Mouse (Mus musculus) lung, postnatal 4 days (tissue): Measurements from ENCODE around the gene Phf1.

Experiments
- DNase-seq, 2 experiments: peaks; one replicate each; pipeline ENCODE4 v3.0.0; 2021

The Phf1 gene

GRCm38 (mm10) chr17:26933885-26934827 lies 1.3 kb downstream of the Phf1 start:
- DNase-seq, result no peak

- no peak for DNase-seq
Observed at GRCm38 (mm10) chr17:26935027-26935426, 2.2 kb downstream of the Phf1 start.

- peak in 1 of 2 experiments; percentile 28 for DNase-seq
Observed at GRCm38 (mm10) chr17:26936453-26936852, 3.6 kb downstream of the Phf1 start.

GRCm38 (mm10) chr17:26936921-26937695 lies 4.3 kb downstream of the Phf1 start:
- no peak for DNase-seq

GRCm38 (mm10) chr17:26937883-26938695 lies 5.2 kb downstream of the Phf1 start:
- no peak for DNase-seq

GRCm38 (mm10) chr17:26938731-26939130 lies 5.9 kb downstream of the Phf1 start:
- DNase-seq, result no peak

GRCm38 (mm10) chr17:26939178-26939972 lies 6.5 kb downstream of the Phf1 start, which contains the start of gene Cuta:
Gene Cuta, minus strand, starts transcription at chr17:26939569.
- peak; percentile 100 for DNase-seq

- DNase-seq, result no peak
Observed at GRCm38 (mm10) chr17:26939973-26940300, 7.1 kb downstream of the Phf1 start.

GRCm38 (mm10) chr17:26941031-26941789 lies 8.4 kb downstream of the Phf1 start, which contains the start of gene Syngap1:
Gene Syngap1, plus strand, starts transcription at chr17:26941253.
- peak in 1 of 2 experiments; percentile 42 for DNase-seq

GRCm38 (mm10) chr17:26941841-26942570 lies 9.2 kb downstream of the Phf1 start:
- no peak for DNase-seq

- DNase-seq, result no peak
Observed at GRCm38 (mm10) chr17:26945824-26946495, 13.1 kb downstream of the Phf1 start.

- peak; percentile 83 to 89 for DNase-seq
Observed at GRCm38 (mm10) chr17:26946567-26946966, 13.7 kb downstream of the Phf1 start.

- no peak for DNase-seq
Observed at GRCm38 (mm10) chr17:26947231-26948100, 14.6 kb downstream of the Phf1 start.

- DNase-seq, result peak; percentile 52 to 66
Observed at GRCm38 (mm10) chr17:26948316-26949050, 15.6 kb downstream of the Phf1 start.

GRCm38 (mm10) chr17:26949051-26949577 lies 16.3 kb downstream of the Phf1 start:
- DNase-seq, result peak in 1 of 2 experiments; percentile 33

- DNase-seq, result no peak
Observed at GRCm38 (mm10) chr17:26949866-26950265, 17.0 kb downstream of the Phf1 start.

GRCm38 (mm10) chr17:26950560-26951288 lies 17.9 kb downstream of the Phf1 start:
- DNase-seq, result no peak
